In the genomic region with DNA sequence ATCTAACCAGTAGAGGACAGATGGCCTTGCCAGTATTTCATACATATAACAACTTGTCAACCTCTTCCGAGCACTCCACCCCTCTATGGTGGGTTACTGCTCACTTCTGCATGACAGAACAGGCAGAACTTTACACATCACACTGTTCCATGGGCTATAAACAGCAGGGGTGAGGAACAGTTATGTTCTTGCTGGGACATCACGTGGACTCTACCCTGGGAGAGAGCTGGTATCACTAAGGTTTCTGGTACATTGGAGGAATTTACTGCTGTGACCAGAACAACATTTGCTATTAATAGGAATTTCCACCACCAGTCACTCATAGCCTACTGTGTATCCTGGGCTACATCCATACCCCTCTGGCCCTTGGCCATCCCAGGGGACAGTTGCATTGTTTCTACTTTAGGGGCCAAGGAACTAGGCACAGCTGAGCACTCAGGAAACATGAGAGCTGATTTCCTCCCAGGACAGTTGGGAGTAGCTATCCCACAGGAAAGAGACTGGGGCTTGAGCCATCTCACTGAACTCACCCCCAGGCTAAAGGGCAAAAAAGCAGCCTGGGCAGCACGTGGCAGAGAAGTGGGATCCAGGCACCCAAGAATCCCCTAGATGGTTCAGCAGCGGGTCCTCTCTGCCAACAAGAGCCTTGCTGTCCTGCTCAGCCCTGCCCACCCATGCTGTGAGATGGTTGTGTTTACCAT, we compare ENCODE assay signal across 27 mouse cellular contexts. TPM values are rescaled to one million over a fixed set of nuclear protein-coding genes. Genes with fewer than 3 reads are reported as not detected.
A peak's percentile ranks its signal among the peaks of the same experiment; 100 is the strongest.
DNase-seq lines count a peak whose midpoint lies in the region; ATAC-seq and TF ChIP-seq lines count a peak whose summit lies in the region.
"Had no signal": no experiment of that assay in that cellular context is flagged by ENCODE, and none has a peak within 500 bp of the region (broad histone marks: within the 10 kb centered on the region; RNA-seq: fewer than 3 reads in every experiment).

No protein-coding gene starts in this region.

- H3K4me3 ChIP-seq in heart, embryonic 15.5 days = no peak overlapping the region
- H3K4me3 ChIP-seq in lung, postnatal 0 days (ENCODE audit: low read depth, low read length) = no peak overlapping the region
- H3K4me3 ChIP-seq in brown adipose tissue, adult 24 weeks (ENCODE audit: insufficient read depth, low read depth, low read length) = no peak overlapping the region
- H3K4me3 ChIP-seq: forebrain, embryonic 10.5 days; forebrain, embryonic 13.5 days; hindbrain, embryonic 12.5 days; hindbrain, embryonic 15.5 days had no signal

- ATAC-seq in heart, embryonic 15.5 days (replicated peaks; ENCODE audit: insufficient number of reproducible peaks, insufficient read depth, low FRiP score, low read depth) = no peak; the same call in 1 of the 2 replicates
- peak; percentile 40 for ATAC-seq in lung, postnatal 0 days
- ATAC-seq: forebrain, embryonic 13.5 days; forebrain, embryonic 16.5 days; Patski had no signal

- TF ChIP-seq EP300 in lung, postnatal 0 days (IDR thresholded peaks at IDR 0.05) = no peak

- H3K9ac ChIP-seq in heart, embryonic 15.5 days = no peak overlapping the region
- H3K9ac ChIP-seq in lung, postnatal 0 days (replicated peaks; ENCODE audit: low read depth) = no peak overlapping the region
- H3K9ac ChIP-seq: forebrain, embryonic 13.5 days; hindbrain, embryonic 12.5 days; hindbrain, embryonic 15.5 days had no signal

- DNase-seq in adrenal gland, postnatal 14 days = peak; percentile 15
- no peak for DNase-seq in adrenal gland, adult (ENCODE audit: inconsistent age in 2 of 2, low spot score in 1 of 2)
- no peak for DNase-seq in heart, postnatal 4 days
- no peak for DNase-seq in lung, postnatal 0 days (ENCODE audit: low spot score)
- DNase-seq in lung, postnatal 10 days = no peak
- DNase-seq in layer of hippocampus, postnatal 25 days (ENCODE audit: extremely low spot score in 1 of 2, low spot score in 1 of 2) = no peak
- DNase-seq: adrenal gland, adult 8-10 months; B cell, adult 2 months; cerebellum, adult 18-20 months; cerebellum, adult 9-10 months; cerebellum, postnatal 14 days; gastrocnemius, postnatal 10 days; gastrocnemius, postnatal 36 days; kidney, adult 11 months; kidney, adult 8-10 months had no signal

- no peaks in the 10 kb centered on the region for H3K27me3 ChIP-seq in heart, embryonic 15.5 days
- H3K27me3 ChIP-seq in lung, postnatal 0 days (replicated peaks; ENCODE audit: insufficient read depth, low read length) = no peaks in the 10 kb centered on the region
- H3K27me3 ChIP-seq: CH12.LX; forebrain, embryonic 13.5 days; hindbrain, embryonic 12.5 days; hindbrain, embryonic 15.5 days; Patski had no signal

- no peaks in the 10 kb centered on the region for H3K36me3 ChIP-seq in heart, embryonic 15.5 days
- H3K36me3 ChIP-seq in lung, postnatal 0 days (ENCODE audit: insufficient read depth, low read length) = no peaks in the 10 kb centered on the region
- H3K36me3 ChIP-seq: forebrain, embryonic 10.5 days; G1E; hindbrain, embryonic 12.5 days; hindbrain, embryonic 15.5 days had no signal

- H3K9me3 ChIP-seq in heart, embryonic 15.5 days (replicated peaks) = no peaks in the 10 kb centered on the region
- H3K9me3 ChIP-seq in lung, postnatal 0 days (ENCODE audit: low read length) = no peaks in the 10 kb centered on the region
- H3K9me3 ChIP-seq: forebrain, embryonic 10.5 days; forebrain, embryonic 13.5 days; hindbrain, embryonic 12.5 days; hindbrain, embryonic 15.5 days had no signal

- TF ChIP-seq CTCF in lung, postnatal 0 days (IDR thresholded peaks at IDR 0.05) = no peak

- H3K4me1 ChIP-seq in heart, embryonic 15.5 days (replicated peaks) = peaks cover 7% of the 10 kb centered on the region
- H3K4me1 ChIP-seq in lung, postnatal 0 days (ENCODE audit: insufficient read depth, low read depth, low read length) = no peaks in the 10 kb centered on the region
- H3K4me1 ChIP-seq in brown adipose tissue, adult 24 weeks (ENCODE audit: control insufficient read depth, insufficient read depth, insufficient read length, low read length) = peaks cover 3% of the 10 kb centered on the region; the same call in 1 of the 2 replicates
- H3K4me1 ChIP-seq: forebrain, embryonic 10.5 days; forebrain, embryonic 13.5 days; hindbrain, embryonic 12.5 days; hindbrain, embryonic 15.5 days had no signal

- H3K4me2 ChIP-seq in heart, embryonic 15.5 days = no peak overlapping the region
- no peak overlapping the region for H3K4me2 ChIP-seq in lung, postnatal 0 days (replicated peaks; ENCODE audit: low read depth, low read length)
- H3K4me2 ChIP-seq: forebrain, embryonic 13.5 days; heart, embryonic 11.5 days; hindbrain, embryonic 12.5 days; hindbrain, embryonic 15.5 days had no signal

- peak overlapping the region; percentile 25 for H3K27ac ChIP-seq in heart, embryonic 15.5 days
- H3K27ac ChIP-seq in lung, postnatal 0 days (ENCODE audit: low read length) = no peak overlapping the region
- 0 out of 2 replicates have a peak overlapping the region, but pooled peaks have one; percentile 1 for H3K27ac ChIP-seq in brown adipose tissue, adult 24 weeks (replicated peaks; ENCODE audit: low read depth, low read length)
- H3K27ac ChIP-seq: forebrain, embryonic 10.5 days; forebrain, embryonic 13.5 days; hindbrain, embryonic 12.5 days; hindbrain, embryonic 15.5 days had no signal

- 72% methylated on average over 4 of the region's 4 CpGs for WGBS in heart, embryonic 15.5 days
- WGBS in lung, postnatal 0 days = 80% methylated on average over 4 of the region's 4 CpGs

RNA-seq across cellular contexts. Expression of gene Plpp3, which starts 23.6 kb away (rescaled TPM):
- total RNA-seq in adrenal gland, postnatal 14 days (2021) = 190 and 195 TPM in 2 replicates
- 35.0 and 40.4 TPM in 2 replicates for polyA plus RNA-seq in heart, embryonic 15.5 days (2015; fragmentation: Nextera tagmentation; extraction: Ambion mirVana)
- 10 to 100 TPM; 46.0 to 47.7 TPM for total RNA-seq in heart, postnatal 4 days (2021)
- 134 and 140 TPM in 2 replicates for polyA plus RNA-seq in lung, postnatal 0 days (2015; fragmentation: Nextera tagmentation; extraction: Ambion mirVana)
- 38.6 and 44.2 TPM in 2 replicates for polyA plus RNA-seq in brown adipose tissue, adult 24 weeks (2012; ENCODE audit: insufficient read depth, insufficient read length, missing spikeins)
- 100 to 1,000 TPM; 202 to 209 TPM for total RNA-seq in layer of hippocampus, postnatal 25 days (2021)
- total RNA-seq: G1E; granulocyte monocyte progenitor cell, adult 5-6 weeks had no signal
- polyA plus RNA-seq: G1E had no signal

RNA-seq across cellular contexts. Expression of gene Prkaa2, which starts 23.8 kb away (rescaled TPM):
- 6.5 and 7.6 TPM in 2 replicates for total RNA-seq in adrenal gland, postnatal 14 days (2021)
- 39.2 and 46.6 TPM in 2 replicates for polyA plus RNA-seq in heart, embryonic 15.5 days (2015; fragmentation: Nextera tagmentation; extraction: Ambion mirVana)
- 10 to 100 TPM; 88.5 to 89.9 TPM for total RNA-seq in heart, postnatal 4 days (2021)
- 2.3 and 2.6 TPM in 2 replicates for polyA plus RNA-seq in lung, postnatal 0 days (2015; fragmentation: Nextera tagmentation; extraction: Ambion mirVana)
- 10.3 and 11.7 TPM in 2 replicates for polyA plus RNA-seq in brown adipose tissue, adult 24 weeks (2012; ENCODE audit: insufficient read depth, insufficient read length, missing spikeins)
- 10 to 100 TPM; 16.3 to 18.6 TPM for total RNA-seq in layer of hippocampus, postnatal 25 days (2021)
- polyA plus RNA-seq: G1E had no signal

Comparison
In these comparisons a context has a peak if more than half of its experiments do, and no peak if none do; other contexts are left out.
1. RNA of gene Prkaa2, which starts 23.8 kb away (total RNA-seq): 88.5 to 89.9 TPM in heart, postnatal 4 days; 16.3 to 18.6 TPM in layer of hippocampus, postnatal 25 days and 6.5 to 7.6 TPM in adrenal gland, postnatal 14 days; every median in the first group is over 4 times any median in the second.